Mouse (Mus musculus) limb, embryonic 12.5 days (tissue): ENCODE measurements at regions not wholly inside any gene's neighbourhood (a gene's known extent, or its start where the extent isn't known, plus 50 kb on each side); places are given as distances from the start of the nearest gene placed in this dataset.

Experiments
- ATAC-seq: fragments of 200-750 bp; cut with Nextera tagmentation; 2 replicates; pipeline ENCODE4 v1.8.0; 2017; ENCODE audit warnings: low read depth, moderate TSS enrichment; ENCODE audit not compliant: insufficient number of reproducible peaks, insufficient read depth, low FRiP score, low TSS enrichment
- H3K27ac ChIP-seq: fragments of 300-500 bp; sonication (generic); 2 replicates; pipeline ENCODE4 v1.5.1; 2016; ENCODE audit warnings: mild to moderate bottlenecking, moderate library complexity
- H3K27me3 ChIP-seq: fragments of 300-500 bp; sonication (generic); 2 replicates; pipeline ENCODE4 v1.6.1; 2016; ENCODE audit warnings: mild to moderate bottlenecking, moderate library complexity
- H3K36me3 ChIP-seq: fragments of 300-500 bp; sonication (generic); 2 replicates; pipeline ENCODE4 v1.6.1; 2016; ENCODE audit warnings: mild to moderate bottlenecking, moderate library complexity
- H3K4me1 ChIP-seq: fragments of 300-500 bp; sonication (generic); replicated peaks from 2 replicates; pipeline ENCODE4 v1.6.1; 2016
- H3K4me2 ChIP-seq: fragments of 300-500 bp; sonication (generic); 2 replicates; pipeline ENCODE4 v1.6.1; 2016; ENCODE audit warnings: mild to moderate bottlenecking, moderate library complexity
- H3K4me3 ChIP-seq: fragments of 300-500 bp; sonication (generic); replicated peaks from 2 replicates; pipeline ENCODE4 v1.5.1; 2016; ENCODE audit warnings: mild to moderate bottlenecking
- H3K9ac ChIP-seq: fragments of 300-500 bp; sonication (generic); replicated peaks from 2 replicates; pipeline ENCODE4 v1.6.1; 2016; ENCODE audit warnings: mild to moderate bottlenecking, moderate library complexity
- H3K9me3 ChIP-seq: fragments of 300-500 bp; sonication (generic); 2 replicates; pipeline ENCODE4 v1.6.1; 2016; ENCODE audit warnings: mild to moderate bottlenecking, moderate library complexity
- WGBS: fragments of 180-500 bp; shearing (Covaris S2); methylation state at CpG from one replicate; pipeline ENCODE4 v1.1.7; 2016; 5-methylcytosine and 5-hydroxymethylcytosine counted together

DNA sequence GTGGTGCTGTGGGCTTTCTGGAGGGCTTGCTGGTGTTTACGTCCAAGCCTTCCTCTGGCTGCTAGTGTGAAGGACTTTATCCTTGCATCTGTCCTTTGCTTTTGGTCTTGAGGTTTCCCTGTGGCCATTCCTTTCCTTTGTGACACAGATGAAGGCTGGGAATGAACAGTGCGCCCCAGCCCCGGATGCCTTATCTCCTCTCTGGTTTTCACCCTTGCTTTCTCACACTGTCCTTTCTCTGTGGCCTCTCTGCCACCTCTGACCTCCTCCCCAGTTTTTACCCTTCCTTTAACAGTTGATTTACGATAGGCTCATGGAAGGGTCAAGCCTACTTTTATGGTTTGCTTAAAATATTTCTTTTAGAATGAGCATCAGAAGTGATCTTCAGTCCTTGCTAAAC, 53.2 kb downstream of the Gas1 start:
- peaks cover 41% of the 10 kb centered on the region for H3K4me1 ChIP-seq

DNA sequence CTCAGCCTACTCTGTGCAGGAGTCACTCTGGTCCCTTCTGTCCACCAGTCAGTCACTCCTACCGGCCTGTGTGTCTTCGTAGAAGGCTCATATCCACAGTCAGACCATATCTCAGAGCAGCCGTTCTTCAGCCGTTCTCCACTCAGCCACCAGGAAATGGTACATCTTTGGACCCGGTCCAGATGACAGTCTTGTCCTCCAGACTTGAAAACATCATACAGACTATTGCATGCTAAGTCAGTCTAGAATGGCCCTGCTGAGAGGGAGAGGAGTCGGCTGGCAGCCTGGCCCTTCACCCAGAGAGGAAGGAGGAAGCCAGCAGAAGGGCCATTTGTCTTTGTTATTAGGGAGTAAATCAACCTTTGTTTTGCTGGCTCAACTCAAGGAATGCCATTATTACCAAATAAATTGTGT, 54.0 kb downstream of the Gas1 start:
- Histone ChIP-seq H3K27me3 (peaks cover 11% of the 10 kb centered on the region; the same call in 1 of the 2 replicates), H3K4me1 (peaks cover 41% of the 10 kb centered on the region), H3K9me3 (peaks cover 7% of the 10 kb centered on the region; the same call in 1 of the 2 replicates), H3K27ac (no peak overlapping the region), H3K36me3 (no peaks in the 10 kb centered on the region), H3K4me2 (peak overlapping the region; percentile 20), H3K4me3 (no peak overlapping the region), H3K9ac (no peak overlapping the region)
- ATAC-seq: no peak
- WGBS: 22% methylated on average over 6 of the region's 6 CpGs

More for the DNA sequence above, 53.2 kb downstream of the Gas1 start:
- Histone ChIP-seq H3K27ac (no peak overlapping the region), H3K9me3 (0 out of 2 replicates have a peak, but pooled peaks cover 2% of the 10 kb centered on the region), H3K9ac (no peak overlapping the region), H3K4me3 (no peak overlapping the region), H3K36me3 (no peaks in the 10 kb centered on the region), H3K27me3 (peaks cover 15% of the 10 kb centered on the region; the same call in 1 of the 2 replicates), H3K4me2 (no peak overlapping the region)
- ATAC-seq: no peak
- WGBS: 15% methylated on average over 4 of the region's 4 CpGs

DNA sequence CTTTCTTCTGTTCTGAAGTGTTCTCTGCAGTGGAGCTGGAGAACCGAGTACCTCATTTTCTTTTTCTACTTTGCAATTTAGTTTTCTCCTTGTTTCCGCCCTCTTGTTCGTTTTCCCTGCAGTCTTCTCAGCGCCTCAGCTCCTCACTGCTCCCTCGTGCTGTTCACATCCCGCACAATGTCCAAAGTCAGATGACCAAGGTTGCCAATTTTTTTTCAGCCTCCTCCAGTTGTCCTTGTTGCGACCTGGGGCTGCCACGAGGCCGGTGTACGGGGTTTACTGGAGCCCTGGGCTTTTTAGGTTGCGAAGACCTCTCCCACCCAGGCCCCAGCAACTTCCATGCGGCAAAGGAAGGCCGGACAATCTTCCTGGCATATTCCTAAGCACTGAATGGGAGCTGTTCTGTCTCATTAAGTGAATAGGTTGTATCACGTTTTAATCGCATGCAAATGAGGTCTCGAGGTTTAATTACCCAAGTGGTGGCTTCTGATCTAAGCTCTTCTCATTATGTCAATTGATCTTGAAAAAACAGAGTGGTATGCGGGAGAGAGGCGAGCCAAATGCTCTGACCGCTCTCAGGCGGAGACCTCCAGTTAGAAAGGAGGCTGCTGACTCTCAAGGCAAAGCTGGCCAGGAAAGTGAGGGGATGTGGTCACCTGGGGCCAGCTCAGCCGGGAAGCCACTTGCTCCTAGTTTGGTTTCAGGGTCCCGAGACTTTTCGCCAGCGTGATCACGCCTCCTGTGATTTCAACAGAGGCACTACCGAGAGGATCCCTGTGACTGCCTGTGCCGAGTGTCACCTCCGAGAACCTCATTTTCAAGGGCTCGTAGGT, 54.6 kb downstream of the Gas1 start:
- Histone ChIP-seq H3K27ac (0 out of 2 replicates have a peak overlapping the region, but pooled peaks have one; percentile 41), H3K9me3 (peaks cover 7% of the 10 kb centered on the region; the same call in 1 of the 2 replicates), H3K4me3 (no peak overlapping the region), H3K27me3 (peaks cover 8% of the 10 kb centered on the region; the same call in 1 of the 2 replicates), H3K36me3 (no peaks in the 10 kb centered on the region), H3K4me1 (peaks cover 41% of the 10 kb centered on the region), H3K4me2 (peak overlapping the region; percentile 20), H3K9ac (no peak overlapping the region)
- 29% methylated on average over 29 of the region's 29 CpGs for WGBS
- no peak for ATAC-seq

DNA sequence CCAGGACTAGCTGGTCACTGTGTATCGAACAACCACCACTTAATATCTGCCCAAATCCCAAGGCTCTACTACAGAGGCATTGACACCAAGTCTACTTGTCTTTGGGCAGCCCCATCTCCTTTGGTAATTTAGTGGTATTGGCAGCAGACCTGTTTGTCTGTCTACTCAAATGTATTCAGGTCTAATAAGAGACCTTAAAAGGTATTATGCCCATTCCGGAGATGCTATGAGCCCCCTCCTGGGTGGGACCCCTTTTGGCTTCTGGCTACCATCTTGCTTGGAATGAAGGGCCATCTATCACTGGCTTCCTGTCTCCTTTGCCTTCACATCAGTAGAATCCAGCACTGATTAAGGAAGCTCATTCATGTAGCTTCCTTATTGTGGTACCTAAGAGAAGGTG, 65.7 kb downstream of the Gas1 start:
- no peaks in the 10 kb centered on the region for H3K27me3 ChIP-seq
- H3K4me3 ChIP-seq: no peak overlapping the region
- no peak overlapping the region for H3K9ac ChIP-seq
- peak overlapping the region; percentile 98 for H3K27ac ChIP-seq
- WGBS: 92% methylated on average over 2 of the region's 2 CpGs
- H3K9me3 ChIP-seq: no peaks in the 10 kb centered on the region
- ATAC-seq: no peak
- H3K4me2 ChIP-seq: no peak overlapping the region
- H3K36me3 ChIP-seq: no peaks in the 10 kb centered on the region
- peaks cover 34% of the 10 kb centered on the region for H3K4me1 ChIP-seq

DNA sequence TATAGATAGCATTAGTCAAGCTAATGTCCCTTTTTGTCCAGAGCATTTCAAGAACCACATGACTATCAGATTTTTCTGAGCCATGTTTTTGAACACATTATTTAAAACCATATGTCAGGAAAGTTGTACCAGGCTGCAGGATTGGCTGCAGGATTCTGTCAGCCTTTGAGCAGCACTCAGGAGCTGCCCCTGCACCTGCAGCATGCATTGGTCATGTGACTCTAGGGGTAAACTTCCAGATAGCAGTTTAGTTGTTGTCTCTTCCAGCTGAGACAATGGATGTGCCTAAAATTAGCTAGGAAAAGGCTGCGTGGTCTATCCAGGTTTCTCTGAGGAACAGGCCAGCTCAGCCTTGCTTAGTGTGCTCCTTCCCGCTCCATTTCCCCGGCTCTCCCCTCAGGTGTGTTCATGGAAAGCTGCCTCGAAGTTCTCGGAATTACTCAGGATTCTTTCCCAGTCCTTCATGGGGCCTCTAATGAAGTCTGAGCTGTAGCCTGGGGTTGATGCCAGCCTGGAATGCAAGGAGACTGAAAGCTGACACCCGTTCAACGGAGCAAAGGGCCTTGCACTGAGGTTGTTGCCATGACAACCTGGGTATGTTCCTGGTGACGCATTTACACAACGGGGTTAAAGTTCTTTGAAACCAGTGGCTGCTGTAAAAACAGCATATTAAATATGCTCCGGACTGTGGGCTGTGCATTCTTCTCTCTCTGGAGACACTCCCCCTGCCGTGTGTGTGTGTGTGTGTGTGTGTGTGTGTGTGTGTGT, 66.9 kb downstream of the Gas1 start:
- H3K36me3 ChIP-seq: no peaks in the 10 kb centered on the region
- peak overlapping the region; percentile 47 for H3K4me2 ChIP-seq
- no peaks in the 10 kb centered on the region for H3K9me3 ChIP-seq
- no peak overlapping the region for H3K4me3 ChIP-seq
- H3K27me3 ChIP-seq: no peaks in the 10 kb centered on the region
- H3K4me1 ChIP-seq: peaks cover 26% of the 10 kb centered on the region
- H3K9ac ChIP-seq: no peak overlapping the region
- ATAC-seq: peak; percentile 96
- WGBS: 2% methylated on average over 11 of the region's 11 CpGs
- peak overlapping the region; percentile 98 for H3K27ac ChIP-seq

DNA sequence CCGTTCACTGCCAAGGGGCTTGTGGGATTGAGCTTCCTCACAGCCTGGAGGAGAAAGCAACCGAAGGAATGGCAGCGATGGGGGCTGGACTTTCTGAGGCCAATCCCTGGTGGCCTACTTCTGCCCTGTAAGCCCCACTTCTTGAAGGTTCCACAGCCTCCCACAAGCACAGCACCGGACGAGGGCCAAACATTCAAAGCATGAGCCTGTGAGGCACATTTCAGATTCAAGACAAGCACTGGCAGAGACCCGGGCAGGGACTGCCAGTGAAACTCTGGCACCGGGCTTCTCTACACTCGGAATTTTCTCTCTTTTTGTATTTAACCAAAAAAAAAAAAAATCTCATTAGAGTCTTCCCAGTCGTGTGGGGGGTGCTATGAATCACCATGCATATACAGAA, 71.9 kb downstream of the Gas1 start:
- no peak overlapping the region for H3K27ac ChIP-seq
- ATAC-seq: no peak

DNA sequence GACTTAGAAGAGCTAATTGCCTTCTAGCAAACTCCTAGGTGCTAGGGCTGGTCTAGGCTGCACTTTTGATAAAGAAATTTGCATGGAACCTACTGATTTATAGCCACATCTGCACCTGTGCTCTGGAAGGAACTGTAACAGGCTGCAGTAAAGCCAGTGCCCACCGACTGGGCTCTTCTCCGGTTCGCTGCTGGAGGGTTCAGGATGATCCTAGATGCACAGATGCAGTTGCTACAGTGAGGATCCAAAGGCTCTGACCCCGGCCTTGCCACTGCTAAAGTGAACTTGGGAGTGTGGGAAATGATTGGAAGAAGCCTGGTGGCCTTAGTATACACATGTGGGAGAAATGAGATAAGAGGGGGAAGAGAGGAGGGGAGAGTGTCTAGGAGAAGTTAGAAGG, 75.5 kb downstream of the Gas1 start:
- H3K9me3 ChIP-seq: 0 out of 2 replicates have a peak, but pooled peaks cover 4% of the 10 kb centered on the region
- H3K27ac ChIP-seq: peak overlapping the region; percentile 12; the same call in 1 of the 2 replicates
- 54% methylated on average over 4 of the region's 4 CpGs for WGBS
- H3K9ac ChIP-seq: no peak overlapping the region
- no peaks in the 10 kb centered on the region for H3K27me3 ChIP-seq
- H3K4me3 ChIP-seq: no peak overlapping the region
- H3K36me3 ChIP-seq: no peaks in the 10 kb centered on the region
- ATAC-seq: no peak
- no peak overlapping the region for H3K4me2 ChIP-seq
- peaks cover 46% of the 10 kb centered on the region for H3K4me1 ChIP-seq

More for the DNA sequence above, 71.9 kb downstream of the Gas1 start:
- 0 out of 2 replicates have a peak, but pooled peaks cover 4% of the 10 kb centered on the region for H3K9me3 ChIP-seq
- H3K9ac ChIP-seq: no peak overlapping the region
- no peaks in the 10 kb centered on the region for H3K27me3 ChIP-seq
- peaks cover 28% of the 10 kb centered on the region for H3K4me1 ChIP-seq
- no peak overlapping the region for H3K4me3 ChIP-seq
- H3K4me2 ChIP-seq: no peak overlapping the region
- 92% methylated on average over 9 of the region's 9 CpGs for WGBS
- no peaks in the 10 kb centered on the region for H3K36me3 ChIP-seq

DNA sequence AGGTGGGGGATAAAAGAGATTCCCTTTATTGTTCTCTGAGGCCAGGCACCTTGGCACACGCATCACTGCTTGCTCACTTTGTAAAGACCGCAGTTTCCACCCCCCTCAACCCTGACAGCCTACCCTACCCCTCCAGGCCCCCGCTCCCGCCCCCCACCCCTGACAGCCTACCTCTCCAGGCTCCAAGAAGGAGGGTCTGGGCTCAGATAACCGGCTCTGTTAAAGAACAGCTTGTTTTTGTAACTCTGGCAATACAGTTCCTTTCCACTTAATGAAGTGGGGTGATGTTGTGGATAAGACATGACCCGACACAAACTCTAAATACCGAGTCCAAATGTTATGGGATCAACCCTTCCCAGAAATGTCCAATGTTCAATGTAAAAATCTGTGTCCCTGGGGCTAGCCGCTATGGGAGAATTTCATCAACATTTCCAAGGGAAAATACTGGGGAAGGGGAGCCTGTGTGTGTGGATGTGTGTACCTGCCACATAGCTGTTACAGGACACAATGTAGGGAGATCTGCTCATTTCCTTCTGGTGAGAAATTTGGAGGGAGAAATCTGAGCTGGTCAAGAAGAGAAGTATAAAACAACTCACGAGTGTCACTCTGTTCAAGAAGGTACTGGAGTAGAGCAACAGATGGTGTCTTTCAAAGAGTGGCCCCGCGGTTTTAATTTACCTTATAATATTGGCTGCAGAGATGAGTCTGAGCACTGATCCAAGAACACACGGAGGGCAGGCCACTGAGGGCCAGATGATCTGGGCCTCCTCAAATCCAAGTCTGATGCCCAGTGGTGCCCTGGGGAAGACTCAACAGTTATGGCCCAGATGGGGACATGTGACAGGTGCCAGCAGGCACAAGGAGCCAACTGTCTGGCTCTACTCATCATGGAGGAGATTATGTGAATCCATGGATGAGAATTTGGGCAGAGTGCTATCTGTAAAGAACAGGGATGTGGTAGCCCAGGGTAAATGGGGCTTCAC, 76.7 kb downstream of the Gas1 start:
- no peaks in the 10 kb centered on the region for H3K27me3 ChIP-seq
- no peak overlapping the region for H3K4me3 ChIP-seq
- H3K4me1 ChIP-seq: peaks cover 58% of the 10 kb centered on the region
- H3K4me2 ChIP-seq: no peak overlapping the region
- no peak overlapping the region for H3K9ac ChIP-seq
- WGBS: 62% methylated on average over 12 of the region's 12 CpGs
- H3K36me3 ChIP-seq: no peaks in the 10 kb centered on the region
- H3K9me3 ChIP-seq: 0 out of 2 replicates have a peak, but pooled peaks cover 4% of the 10 kb centered on the region
- peak overlapping the region; percentile 43 for H3K27ac ChIP-seq
- no peak for ATAC-seq

DNA sequence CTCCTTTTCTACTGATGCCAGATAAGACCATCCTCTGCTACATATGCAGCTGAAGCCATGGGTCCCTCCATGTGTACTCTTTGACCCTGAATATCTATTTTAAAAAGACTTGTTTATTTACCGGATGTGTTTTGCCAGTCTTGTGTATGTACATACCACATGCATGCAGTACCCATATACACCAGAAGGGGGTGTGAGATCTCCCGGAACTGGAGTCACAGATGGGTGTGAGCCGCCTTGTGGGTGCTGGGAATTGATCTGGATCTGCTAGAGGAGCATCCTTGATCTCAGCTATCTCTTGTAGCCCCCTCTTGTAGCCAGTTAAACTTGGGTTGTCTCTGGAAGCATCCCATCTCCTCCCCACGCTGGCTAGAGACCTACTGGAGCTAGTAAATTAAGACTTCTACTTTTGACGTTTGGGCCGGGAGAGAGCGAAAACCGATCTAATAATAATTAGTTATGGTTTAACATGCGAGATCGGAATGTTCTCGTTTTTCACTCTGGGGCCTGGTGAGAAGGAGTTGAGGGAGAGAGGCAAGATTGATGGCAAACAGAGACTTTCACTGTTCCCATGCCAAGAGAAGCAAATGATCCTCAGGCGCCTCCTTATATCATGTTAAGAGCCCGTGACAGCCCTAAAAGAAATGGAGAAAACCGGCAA, 77.6 kb downstream of the Gas1 start:
- 74% methylated on average over 14 of the region's 14 CpGs for WGBS

DNA sequence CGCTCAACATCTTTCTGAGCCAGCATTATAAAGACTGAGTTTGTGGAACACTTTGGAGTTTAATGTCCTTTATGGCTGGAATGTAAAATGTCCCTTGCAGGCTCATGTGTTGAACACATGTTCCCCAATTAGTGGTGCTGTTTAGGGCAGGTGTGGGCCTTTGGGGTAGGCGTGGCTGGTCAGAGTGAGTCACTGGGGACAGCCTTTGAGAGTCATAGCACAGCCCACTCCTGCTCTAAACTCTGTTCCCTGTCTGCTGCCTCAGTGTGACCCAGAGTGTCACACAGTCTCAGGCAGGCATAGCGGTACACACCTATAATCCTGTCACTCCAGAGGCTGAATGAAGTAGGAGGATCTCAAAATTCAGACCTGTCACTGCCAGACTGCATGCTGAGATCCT, 78.8 kb downstream of the Gas1 start:
- Histone ChIP-seq H3K9ac (no peak overlapping the region), H3K4me1 (peaks cover 63% of the 10 kb centered on the region), H3K36me3 (no peaks in the 10 kb centered on the region), H3K27ac (peak overlapping the region; percentile 90), H3K9me3 (no peaks in the 10 kb centered on the region), H3K27me3 (no peaks in the 10 kb centered on the region), H3K4me3 (no peak overlapping the region), H3K4me2 (no peak overlapping the region)
- 40% methylated on average over 3 of the region's 3 CpGs for WGBS
- ATAC-seq: peak; percentile 83

More for the DNA sequence above, 77.6 kb downstream of the Gas1 start:
- 0 out of 2 replicates have a peak, but pooled peaks cover 4% of the 10 kb centered on the region for H3K9me3 ChIP-seq
- no peak overlapping the region for H3K4me3 ChIP-seq
- ATAC-seq: no peak
- H3K4me2 ChIP-seq: no peak overlapping the region
- H3K4me1 ChIP-seq: peaks cover 63% of the 10 kb centered on the region
- peak overlapping the region; percentile 43 for H3K27ac ChIP-seq
- H3K36me3 ChIP-seq: no peaks in the 10 kb centered on the region
- no peak overlapping the region for H3K9ac ChIP-seq
- H3K27me3 ChIP-seq: no peaks in the 10 kb centered on the region
